Mouse (Mus musculus) ES-E14 (cell line): ENCODE data around the gene Tmem69.

Experiments used
- CHD2 ChIP-seq: IDR thresholded peaks from 2 replicates; pipeline ENCODE4 v1.6.1; 2014; ENCODE audit warnings: mild to moderate bottlenecking, low read depth, low read length, inconsistent platforms
- HCFC1 ChIP-seq: IDR thresholded peaks from 2 replicates; pipeline ENCODE4 v1.6.1; 2012; ENCODE audit warnings: low read length, inconsistent platforms, borderline replicate concordance; ENCODE audit not compliant: insufficient read depth
- MAFK ChIP-seq: IDR thresholded peaks from 2 replicates; pipeline ENCODE4 v1.6.1; 2014; ENCODE audit warnings: mild to moderate bottlenecking, low read depth, low read length, inconsistent platforms; ENCODE audit not compliant: insufficient read depth
- ZC3H11A ChIP-seq: IDR thresholded peaks from 2 replicates; pipeline ENCODE4 v1.6.1; 2012; ENCODE audit warnings: low read depth, mild to moderate bottlenecking, inconsistent platforms, low read length, borderline replicate concordance
- ZNF384 ChIP-seq: IDR thresholded peaks from 2 replicates; pipeline ENCODE4 v1.6.1; 2012; ENCODE audit warnings: low read depth, low read length, inconsistent platforms

DNA sequence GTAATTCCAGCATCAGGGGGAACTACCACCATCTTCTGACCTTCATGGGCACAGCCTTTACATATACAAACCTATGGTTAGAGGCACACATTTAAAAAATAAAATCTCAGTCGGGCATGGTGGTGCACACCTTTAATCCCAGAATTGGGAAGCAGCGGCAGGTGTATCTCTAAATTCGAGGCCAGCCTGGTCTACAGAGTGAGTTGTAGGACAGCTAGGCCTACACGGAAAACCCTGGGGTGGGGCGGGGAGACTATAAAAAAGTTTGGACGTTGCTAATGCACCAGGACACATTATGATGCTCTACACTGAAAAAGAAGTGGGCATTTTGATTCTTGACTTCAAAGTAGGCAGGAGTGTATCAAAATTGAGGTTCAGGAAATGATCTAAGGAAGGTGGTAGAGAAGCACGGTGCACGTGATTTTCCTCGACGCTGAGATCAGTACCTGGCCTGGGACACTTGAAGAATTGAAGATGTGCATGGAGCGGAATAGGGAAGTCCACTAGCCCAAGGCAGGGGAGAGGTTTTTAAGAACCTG, 48.8 kb downstream of the Tmem69 start:
- TF ChIP-seq HCFC1, result no peak
- TF ChIP-seq MAFK, result no peak
- no peak for TF ChIP-seq CHD2
- no peak for TF ChIP-seq ZC3H11A
- no peak for TF ChIP-seq ZNF384
